Mouse (Mus musculus): ENCODE results near the gene Med29.

- TF ChIP-seq CEBPB (IDR thresholded peaks at IDR 0.05; ENCODE audit: low read depth): no peak
- TF ChIP-seq CTCF (IDR thresholded peaks at IDR 0.05; ENCODE audit: control insufficient read depth, insufficient read depth, insufficient read length): no peak
- TF ChIP-seq MAX (IDR thresholded peaks at IDR 0.05): no peak
Measured at GRCm38 (mm10) chr7:28358431-28358830, 34.1 kb downstream of the Med29 start.

Measured in C2C12 (cell line).